Mouse (Mus musculus): ENCODE results near the gene Abcb1b. TPM values are rescaled to one million over a fixed set of nuclear protein-coding genes. Genes with fewer than 3 reads are reported as not detected.

The Abcb1b gene
- polyA plus RNA-seq, 1 experiment from 2014 or later: 3.6 TPM

DNA sequence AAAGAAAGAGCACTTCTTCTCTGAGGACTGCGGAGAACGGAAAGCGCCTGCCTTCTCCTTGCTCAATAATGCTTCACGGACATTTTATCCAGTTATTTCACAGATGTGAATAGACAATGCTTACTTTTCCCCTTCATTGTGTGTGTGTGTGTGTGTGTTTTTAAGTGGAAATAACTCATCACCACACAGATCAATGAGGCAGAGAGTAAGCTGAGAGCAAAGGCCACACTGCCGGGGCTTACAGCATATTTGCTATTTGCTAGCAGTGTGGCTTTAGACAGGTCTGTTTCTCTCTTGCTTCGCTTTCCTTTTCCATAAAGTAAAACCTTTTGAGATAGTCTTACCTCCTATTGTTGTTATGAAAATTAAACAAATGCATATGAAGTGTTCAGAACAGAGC, 106.6 kb downstream of the Abcb1b start:
- ATAC-seq (ENCODE audit: insufficient read depth, low FRiP score): no peak
- no peaks in the 10 kb centered on the region for H3K27me3 ChIP-seq (ENCODE audit: control insufficient read depth, insufficient read depth, low read length)
- H3K36me3 ChIP-seq (ENCODE audit: control insufficient read depth, insufficient read depth, low read length): no peaks in the 10 kb centered on the region
- WGBS: 66% methylated on average over 6 of the region's 6 CpGs
- H3K9me3 ChIP-seq (replicated peaks; ENCODE audit: control insufficient read depth, low read length): no peaks in the 10 kb centered on the region
- no peak overlapping the region for H3K9ac ChIP-seq (ENCODE audit: low read length)
- no peaks in the 10 kb centered on the region for H3K4me1 ChIP-seq (ENCODE audit: control insufficient read depth, insufficient read depth, low read length)
- no peak overlapping the region for H3K4me2 ChIP-seq (ENCODE audit: low read depth, low read length)
- no peak overlapping the region for H3K4me3 ChIP-seq (replicated peaks; ENCODE audit: low read length)
- no peak overlapping the region for H3K27ac ChIP-seq (ENCODE audit: low read length)

DNA sequence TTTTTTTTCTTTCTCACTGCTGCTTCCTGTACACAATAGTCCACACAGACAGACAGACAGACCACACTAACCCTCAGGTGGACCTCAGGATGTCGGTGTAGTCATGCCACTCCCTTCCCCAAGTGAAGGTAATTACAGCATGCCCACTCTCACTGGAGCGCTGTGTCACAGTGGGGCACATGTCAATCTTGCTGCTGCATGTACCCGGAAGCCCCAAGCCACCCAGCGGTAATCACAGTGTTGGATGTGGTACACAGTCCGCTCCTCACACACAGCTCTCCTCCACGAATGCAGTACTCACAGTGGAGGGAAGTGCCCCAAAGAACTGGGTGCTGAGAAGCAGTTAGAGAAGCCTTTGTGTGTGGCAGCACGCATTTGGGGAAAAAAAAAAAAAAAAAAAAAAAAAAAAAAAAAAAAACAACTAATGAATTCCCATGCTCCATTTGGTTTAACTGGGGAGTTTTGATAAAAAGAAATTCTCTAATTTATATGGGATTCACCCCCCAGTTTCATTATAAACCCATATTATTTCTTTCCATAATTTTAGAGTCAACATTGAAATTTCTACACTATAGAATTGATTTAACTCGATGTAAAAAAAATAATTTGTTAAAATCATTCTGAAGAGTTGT, 113.7 kb downstream of the Abcb1b start:
- Histone ChIP-seq H3K9ac (ENCODE audit: low read length) (no peak overlapping the region), H3K27ac (ENCODE audit: low read length) (no peak overlapping the region), H3K4me3 (replicated peaks; ENCODE audit: low read length) (no peak overlapping the region), H3K27me3 (ENCODE audit: control insufficient read depth, insufficient read depth, low read length) (no peaks in the 10 kb centered on the region), H3K9me3 (replicated peaks; ENCODE audit: control insufficient read depth, low read length) (no peaks in the 10 kb centered on the region), H3K4me1 (ENCODE audit: control insufficient read depth, insufficient read depth, low read length) (no peaks in the 10 kb centered on the region), H3K36me3 (ENCODE audit: control insufficient read depth, insufficient read depth, low read length) (no peaks in the 10 kb centered on the region), H3K4me2 (ENCODE audit: low read depth, low read length) (no peak overlapping the region)
- 78% methylated on average over 8 of the region's 8 CpGs for WGBS
- ATAC-seq (ENCODE audit: insufficient read depth, low FRiP score): no peak

Other genes with a start within 250 kb of the Abcb1b start
- gene Rundc3b, start 175.2 kb upstream of the Abcb1b start, polyA plus RNA-seq (2015; fragmentation: Nextera tagmentation; extraction: Ambion mirVana): 1.7 and 2.0 TPM in 2 replicates
- 0.90 and 1.5 TPM in 2 replicates for gene Abcb1a, start 138.1 kb upstream of the Abcb1b start, polyA plus RNA-seq (2015; fragmentation: Nextera tagmentation; extraction: Ambion mirVana)
- 1.2 and 2.4 TPM in 2 replicates for gene Abcb4, start 95.6 kb downstream of the Abcb1b start, polyA plus RNA-seq (2015; fragmentation: Nextera tagmentation; extraction: Ambion mirVana)
- gene Crot, start 199.2 kb downstream of the Abcb1b start, polyA plus RNA-seq (2015; fragmentation: Nextera tagmentation; extraction: Ambion mirVana): 70.9 and 75.3 TPM in 2 replicates